Mouse (Mus musculus) frontal cortex, postnatal 10 days (tissue): ENCODE results near the gene Cstf3.

ENCODE experiments used
- DNase-seq, 2 experiments: peaks; one replicate each; pipeline ENCODE4 v3.0.0; 2022; ENCODE audit warnings: low spot score in 2 of 2, mixed read lengths in 1 of 2

Cstf3 gene

DNA sequence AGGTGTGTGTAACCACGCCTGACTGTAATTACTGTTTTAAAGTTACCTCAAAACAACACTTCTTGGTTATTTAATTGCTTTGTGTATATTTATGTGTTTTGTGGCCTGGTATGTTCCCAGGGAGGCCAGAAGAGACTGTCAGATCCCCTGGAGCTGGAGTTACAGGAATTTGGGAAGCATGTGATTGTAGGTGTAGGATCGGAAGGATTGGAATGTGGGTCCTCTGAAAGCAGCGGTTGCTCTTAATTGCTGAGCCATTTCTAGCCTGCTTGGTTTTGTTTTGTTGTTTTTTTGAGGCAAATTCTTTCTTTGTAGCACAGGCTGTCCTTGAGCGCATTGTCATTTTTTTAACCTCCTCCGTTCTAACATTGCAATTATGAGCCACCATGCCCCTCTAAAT is 14.4 kb downstream of the Cstf3 start:
- DNase-seq, result no peak

GRCm38 (mm10) chr2:104605560-104605959 is 15.2 kb downstream of the Cstf3 start:
- DNase-seq, result no peak

- no peak for DNase-seq
Measured at GRCm38 (mm10) chr2:104614786-104615185, 24.5 kb downstream of the Cstf3 start.

GRCm38 (mm10) chr2:104615985-104616711 is 25.8 kb downstream of the Cstf3 start:
- no peak for DNase-seq

- no peak for DNase-seq
Measured at GRCm38 (mm10) chr2:104658659-104659058, 68.3 kb downstream of the Cstf3 start.

GRCm38 (mm10) chr2:104663372-104664100 is 73.2 kb downstream of the Cstf3 start:
- no peak for DNase-seq

DNA sequence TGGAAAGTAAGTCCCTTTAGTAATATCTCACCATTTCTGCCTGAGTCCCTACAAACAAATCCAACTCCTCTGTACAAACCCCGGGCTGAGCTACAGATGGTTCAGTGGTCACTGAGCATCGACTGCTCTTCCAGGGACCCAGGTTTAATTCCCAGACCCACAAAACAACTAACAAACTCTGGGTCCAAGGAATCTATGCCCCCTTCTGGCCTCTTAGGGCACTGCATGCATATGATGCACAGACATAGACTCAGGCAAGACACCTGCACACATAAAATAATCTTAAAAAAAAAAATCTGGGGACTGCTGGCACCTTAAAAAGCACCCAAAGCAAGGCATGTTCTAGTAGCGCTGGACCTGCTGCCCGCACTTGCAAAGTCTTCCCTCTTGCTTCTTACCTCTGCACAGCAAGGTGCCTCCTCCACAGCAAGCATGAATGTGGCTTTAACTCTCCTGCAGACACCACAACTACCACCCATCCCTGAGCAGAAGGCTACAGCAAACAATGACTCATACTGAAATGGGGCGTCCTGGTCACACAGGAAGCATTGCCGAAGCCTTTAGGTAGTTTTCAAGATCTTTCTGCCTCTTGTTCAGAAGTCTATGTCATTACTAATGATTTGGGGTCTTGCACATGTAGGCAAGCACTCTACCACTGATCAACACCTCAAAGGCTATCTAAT is 78.9 kb downstream of the Cstf3 start:
- DNase-seq, result no peak

DNA sequence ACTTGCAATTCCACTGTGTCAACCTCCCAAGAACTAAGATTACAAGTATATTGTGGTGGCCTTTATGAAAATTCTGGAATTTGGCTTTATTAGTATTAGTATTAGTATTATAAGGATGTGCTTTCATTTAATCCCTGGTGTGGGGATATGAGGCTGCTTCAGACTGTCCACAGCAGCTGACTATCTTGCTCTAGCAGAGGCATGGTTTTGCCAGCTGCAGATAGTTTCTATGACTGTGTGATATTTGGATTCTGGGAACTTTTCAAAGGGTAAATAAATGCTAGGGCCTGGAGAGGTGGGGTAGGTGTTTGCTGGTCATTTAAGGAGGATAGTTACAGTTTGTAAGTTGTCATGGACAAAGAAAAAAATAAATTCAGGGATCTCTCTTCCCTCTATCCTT is 81.4 kb downstream of the Cstf3 start:
- no peak for DNase-seq

- no peak for DNase-seq
Measured at GRCm38 (mm10) chr2:104677326-104677725, 87.0 kb downstream of the Cstf3 start.

DNA sequence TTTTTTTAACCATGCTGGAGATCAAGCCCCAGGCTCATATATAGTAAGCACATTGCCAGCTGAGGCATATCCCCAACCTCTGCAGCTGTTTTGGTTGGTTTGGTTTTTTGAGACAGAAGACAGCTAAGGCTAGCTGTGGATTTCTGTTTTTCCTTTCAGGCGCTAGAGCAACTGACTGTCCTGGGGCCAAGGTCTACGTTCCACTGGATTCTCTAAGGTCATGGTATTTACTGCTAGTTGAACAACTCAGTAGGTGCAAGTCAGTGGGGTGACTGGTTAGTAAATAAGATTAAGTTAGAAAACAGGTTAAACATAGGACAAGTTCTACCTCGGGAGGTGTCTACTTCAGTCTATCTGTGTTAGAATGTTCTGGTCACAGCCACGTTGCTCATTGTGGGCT is 94.4 kb downstream of the Cstf3 start:
- no peak for DNase-seq

DNA sequence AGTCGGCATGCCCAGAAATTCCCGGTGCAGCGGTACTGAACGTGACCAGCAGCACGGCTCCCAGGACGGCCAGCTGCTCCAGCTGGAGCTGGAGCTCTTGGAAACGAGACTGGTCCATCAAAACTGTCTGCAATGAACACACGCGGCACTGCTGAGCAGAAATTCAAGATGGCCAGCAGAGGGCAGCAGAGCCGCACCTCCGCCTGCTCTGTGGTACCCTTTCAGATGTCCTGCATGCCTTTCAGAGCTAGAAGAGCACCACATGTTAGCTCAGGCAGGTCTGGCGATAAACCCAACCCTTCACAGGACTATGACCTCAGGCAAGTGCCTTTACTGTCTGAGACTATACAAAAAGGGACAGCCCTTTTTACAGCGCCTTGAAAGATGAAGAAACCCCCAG is 95.1 kb downstream of the Cstf3 start:
- DNase-seq, result peak; percentile 63 to 80

DNA sequence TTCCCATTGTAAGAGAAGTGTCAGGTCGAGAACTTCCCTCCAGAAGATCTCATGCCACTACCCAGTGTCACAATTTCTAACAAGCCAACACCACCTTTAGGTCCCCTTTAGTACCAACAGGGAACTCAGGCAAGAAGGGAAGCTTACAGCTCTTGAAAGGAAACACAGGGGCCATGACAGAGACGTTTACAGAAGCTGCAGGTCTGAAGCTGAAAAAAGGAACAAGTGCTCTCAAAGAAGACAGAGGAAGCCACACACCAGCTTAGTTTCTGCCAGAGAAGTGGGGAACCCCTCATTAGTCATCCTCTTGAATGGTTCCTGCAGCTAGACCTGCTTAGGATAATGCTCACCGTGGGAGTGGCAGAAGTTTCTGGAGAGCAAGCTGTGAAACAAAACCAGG is 96.9 kb downstream of the Cstf3 start:
- DNase-seq, result no peak

GRCm38 (mm10) chr2:104688321-104688720 is 98.0 kb downstream of the Cstf3 start:
- DNase-seq, result no peak

GRCm38 (mm10) chr2:104688724-104689123 is 98.4 kb downstream of the Cstf3 start:
- DNase-seq, result no peak

- no peak for DNase-seq
Measured at GRCm38 (mm10) chr2:104690720-104691119, 100.4 kb downstream of the Cstf3 start.

DNA sequence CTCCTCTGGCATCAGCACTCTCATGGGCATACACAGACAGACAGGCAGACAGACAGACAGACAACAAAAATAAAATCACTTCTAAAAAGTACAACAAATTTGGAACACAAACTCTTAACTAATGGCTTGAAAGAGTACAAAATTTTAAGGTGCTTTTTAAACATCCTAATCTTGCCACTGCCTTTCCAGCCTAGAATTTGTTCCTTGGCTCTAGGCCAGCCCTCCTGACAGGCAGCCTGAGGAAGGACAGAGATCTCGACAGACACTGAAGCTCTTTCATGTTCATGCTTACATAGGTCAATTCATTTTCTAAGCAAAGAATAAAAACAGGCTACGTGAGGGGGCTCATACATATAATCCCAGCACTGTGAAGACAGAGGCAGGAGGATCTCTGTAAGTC is 102.2 kb downstream of the Cstf3 start:
- no peak for DNase-seq

DNA sequence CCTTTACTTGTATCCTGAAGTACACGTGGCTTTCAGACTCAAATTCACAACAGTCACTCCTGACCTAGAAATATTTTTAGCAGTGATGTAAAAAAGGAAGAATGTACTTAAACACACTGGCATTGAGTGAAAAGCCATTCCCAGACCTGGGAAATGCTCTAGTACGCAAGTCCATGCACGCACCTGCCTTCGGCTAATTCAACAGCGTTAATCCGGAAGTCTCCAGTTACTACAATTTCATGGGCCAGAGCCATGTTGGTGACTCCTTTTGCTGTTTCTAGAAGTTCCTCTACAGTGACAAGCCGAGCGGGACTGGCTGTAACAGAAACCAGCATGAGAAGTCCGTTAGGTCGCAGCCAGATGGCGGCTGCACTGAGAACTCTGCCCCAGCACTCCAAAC is 109.3 kb downstream of the Cstf3 start:
- DNase-seq, result no peak

GRCm38 (mm10) chr2:104703158-104703557 is 112.8 kb downstream of the Cstf3 start:
- no peak for DNase-seq

GRCm38 (mm10) chr2:104704355-104704754 is 114.0 kb downstream of the Cstf3 start:
- DNase-seq, result no peak

DNA sequence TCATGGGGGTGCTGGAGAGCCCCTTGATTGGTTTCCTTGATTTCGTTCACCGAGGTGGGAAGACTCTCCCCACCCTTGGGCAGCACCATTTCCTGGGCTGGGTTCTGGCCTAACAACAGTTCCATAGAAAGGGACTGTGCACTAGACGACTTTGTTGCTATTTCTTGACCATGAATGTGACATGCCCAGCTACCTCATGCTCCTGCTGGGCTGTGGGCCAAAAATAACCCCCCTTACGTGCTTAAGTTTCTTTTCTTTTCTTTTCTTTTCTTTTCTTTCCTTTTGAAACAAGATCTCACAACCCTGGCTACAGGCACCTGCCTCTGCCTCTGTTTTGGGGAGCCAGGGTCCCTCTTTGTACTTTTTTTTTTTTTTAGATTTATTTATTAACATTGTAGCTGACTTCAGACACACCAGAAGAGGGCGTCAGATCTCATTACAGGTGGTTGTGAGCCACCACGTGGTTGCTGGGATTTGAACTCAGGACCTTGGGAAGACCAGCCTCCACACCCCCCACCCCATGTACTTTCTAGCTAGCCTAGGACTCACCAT is 119.5 kb downstream of the Cstf3 start:
- no peak for DNase-seq

DNA sequence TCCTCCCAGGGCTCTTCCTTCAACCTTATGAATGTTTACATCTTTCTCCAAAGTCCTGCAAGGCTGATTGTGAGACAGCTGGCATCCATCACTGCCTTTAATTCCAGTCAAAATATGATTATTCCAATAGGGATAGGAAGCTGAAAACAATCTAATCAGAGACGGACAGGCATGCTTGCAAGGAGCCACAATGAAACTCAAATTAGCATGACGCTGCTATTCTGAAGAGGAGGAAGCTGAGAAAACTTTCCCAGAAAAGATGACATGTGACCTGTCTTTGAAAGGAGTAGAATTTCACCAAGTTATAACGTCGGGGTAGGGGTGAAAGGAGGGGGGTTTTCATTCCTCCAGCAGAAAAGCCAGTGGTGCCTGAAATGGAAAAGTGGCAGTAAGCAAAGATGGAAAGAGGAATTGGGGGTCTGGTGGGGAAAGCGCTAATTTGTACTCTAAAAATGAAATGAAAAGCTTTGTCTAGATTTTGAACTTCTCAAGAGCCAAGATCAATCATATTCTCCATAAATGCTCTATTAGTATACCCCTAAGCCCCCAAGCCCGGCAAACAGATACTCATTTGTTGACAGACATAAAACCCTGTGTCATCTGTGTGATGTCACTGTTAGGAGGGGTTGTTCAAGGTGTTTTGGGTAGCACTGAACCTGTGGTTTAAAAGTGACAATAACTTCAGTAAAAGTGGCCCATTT is 120.5 kb downstream of the Cstf3 start:
- DNase-seq, result no peak
